Mouse (Mus musculus) lung, postnatal 36 days (tissue): ENCODE measurements at regions not wholly inside any gene's neighbourhood (a gene's known extent, or its start where the extent isn't known, plus 50 kb on each side); places are given as distances from the start of the nearest gene placed in this dataset.
A peak's percentile ranks its signal among the peaks of the same experiment; 100 is the strongest.
"Not testable (repeated sequence)": the region's sequence is repeated elsewhere in the genome, so short reads cannot be mapped to it uniquely, and the experiment has no call there.

ENCODE experiments used
- DNase-seq: peaks from one replicate; pipeline ENCODE4 v3.0.0; 2022; ENCODE audit warnings: mixed read lengths

DNA sequence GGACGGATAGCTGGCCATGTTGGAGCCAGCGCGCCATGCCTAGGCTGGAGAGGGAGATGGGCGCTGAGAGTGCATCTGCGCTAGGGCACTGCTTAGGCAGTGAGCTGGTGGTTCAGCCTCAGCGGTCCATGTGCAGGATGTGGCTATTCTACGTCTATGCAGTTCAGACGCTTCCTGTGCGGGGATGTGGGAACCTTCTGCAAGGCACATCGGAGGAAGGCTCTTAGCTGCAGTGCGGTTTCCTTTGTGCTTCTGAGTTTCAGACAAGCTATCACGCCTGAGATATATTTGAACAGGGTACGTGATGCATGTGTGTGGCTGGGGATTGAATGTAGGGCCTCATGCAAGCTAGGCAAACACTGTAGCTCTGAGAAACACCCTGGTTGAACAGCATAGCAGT, 54.4 kb upstream of the Lrpprc start:
- peak; percentile 9 for DNase-seq

DNA sequence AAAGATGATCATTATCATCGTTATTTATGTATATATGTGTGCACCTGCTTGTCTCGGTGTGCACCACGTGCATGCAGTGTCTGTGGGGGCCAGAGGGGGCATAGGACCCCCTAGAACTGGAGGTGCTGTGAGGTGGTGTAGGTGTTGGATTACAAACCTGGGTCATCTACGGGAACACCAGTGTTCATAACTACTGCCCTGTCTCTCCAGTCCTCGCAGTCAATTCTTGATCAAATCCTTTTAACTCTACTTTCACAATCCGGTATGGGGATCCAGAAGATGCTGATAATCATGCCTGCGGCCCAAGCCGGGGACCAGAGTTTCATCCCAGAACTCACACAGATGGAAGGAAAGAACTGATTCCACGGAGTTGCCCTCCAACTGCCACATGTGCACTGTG, 55.6 kb upstream of the Lrpprc start:
- DNase-seq = no peak

DNA sequence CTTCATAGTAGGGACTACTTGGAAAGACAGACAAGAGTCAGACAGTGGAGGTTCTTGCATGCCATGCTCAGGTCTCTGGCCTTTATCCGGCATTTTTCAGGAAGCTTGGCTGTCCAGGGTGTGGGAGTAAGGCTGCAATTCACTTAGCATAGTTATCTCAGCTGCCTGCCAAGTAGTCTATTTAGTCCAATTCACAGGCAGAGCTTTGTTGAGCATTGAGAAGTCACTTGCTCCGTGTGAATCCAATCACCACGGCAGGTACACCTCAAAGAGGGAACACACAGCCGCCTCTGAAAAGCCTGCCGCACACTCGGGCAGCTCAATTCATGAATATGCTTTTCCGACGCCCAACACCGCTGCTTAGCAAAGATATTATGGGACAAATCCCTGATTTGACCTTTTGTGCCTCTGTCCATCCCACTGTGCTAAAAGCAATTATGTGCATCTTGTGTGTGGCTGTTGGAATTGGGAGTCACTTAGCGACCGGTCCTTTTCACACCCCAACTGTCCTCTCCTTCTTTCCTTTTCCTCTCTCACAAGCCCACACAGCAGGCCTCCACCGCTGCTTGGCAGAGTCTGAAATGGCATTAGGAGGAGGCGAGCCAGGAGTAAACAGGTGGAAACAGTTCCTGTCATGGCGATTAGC, 57.9 kb upstream of the Lrpprc start:
- DNase-seq = no peak

DNA sequence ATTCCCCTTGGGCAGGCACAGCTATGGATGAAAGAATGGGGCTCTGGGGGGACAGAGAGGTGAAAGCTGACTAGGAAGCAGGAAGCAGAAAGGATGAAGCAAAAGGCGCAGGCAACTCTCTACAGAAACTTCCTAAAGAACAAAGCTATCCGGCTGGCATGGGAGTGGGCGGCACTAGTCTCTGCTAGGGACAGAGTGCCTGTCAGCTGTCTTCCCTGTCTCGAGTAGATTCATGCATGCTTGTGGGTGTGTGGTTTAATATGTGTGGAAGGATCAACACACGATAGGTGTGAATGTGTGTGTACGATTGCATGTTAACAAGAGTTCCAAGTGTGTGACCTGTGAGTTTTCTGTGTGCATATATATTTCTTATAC, 58.4 kb upstream of the Lrpprc start:
- DNase-seq = no peak

DNA sequence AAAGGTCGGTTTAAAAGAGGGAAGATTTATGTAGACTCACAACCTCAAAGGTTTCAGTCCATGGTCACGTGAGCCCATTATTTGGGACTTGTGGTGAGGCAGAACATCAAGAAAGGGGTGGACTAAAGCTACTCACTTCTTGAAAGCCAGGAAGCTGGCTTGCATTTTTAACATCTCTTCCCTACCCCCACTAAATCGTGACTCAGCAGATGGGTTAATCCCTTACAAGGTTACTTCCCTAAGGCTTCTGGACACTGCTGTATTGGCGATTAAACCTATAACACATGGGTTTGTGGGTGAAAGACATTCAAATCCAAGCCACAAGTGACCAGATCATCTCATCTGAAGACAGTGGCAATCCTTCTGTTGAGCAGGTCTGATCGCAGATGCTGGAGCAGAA, 59.9 kb upstream of the Lrpprc start:
- no peak for DNase-seq

DNA sequence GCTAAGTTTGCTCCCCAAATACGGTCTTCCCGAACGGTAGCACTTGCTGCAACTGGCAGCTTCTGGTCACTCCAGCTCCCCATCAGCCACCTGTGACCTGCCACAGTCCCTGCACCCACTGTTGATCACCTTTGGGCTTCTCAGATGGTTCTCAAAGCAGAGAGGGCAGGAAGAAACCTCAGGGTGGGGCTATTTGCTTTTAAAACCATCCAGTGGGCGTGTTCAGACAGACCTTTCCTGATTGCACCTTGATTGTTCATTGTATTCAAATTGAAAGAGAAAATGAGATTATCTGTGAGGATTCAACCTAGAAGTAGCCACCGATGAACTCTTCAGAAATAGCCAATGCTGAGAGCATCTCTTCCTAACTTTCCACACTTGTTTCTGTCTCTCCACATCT, 60.3 kb upstream of the Lrpprc start:
- no peak for DNase-seq

DNA sequence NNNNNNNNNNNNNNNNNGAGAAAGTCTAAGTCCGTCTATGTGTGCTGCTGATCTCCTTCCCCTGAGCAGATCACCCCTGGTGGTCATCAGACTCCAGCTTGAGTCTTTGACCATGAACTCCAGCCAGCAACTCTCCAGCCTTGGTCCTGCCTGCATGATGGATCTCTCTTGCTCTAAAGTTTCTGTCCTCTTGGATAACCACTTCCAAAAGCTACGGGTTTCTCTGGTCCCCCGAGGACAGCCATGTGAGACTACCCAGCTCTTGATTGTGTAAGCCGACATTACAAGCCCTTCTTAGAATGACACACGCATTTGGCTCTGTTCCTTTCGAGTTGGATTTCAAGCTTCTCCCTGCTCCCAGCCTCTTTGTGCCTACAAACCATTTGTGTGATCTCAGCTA, 66.4 kb upstream of the Lrpprc start:
- no peak for DNase-seq

DNA sequence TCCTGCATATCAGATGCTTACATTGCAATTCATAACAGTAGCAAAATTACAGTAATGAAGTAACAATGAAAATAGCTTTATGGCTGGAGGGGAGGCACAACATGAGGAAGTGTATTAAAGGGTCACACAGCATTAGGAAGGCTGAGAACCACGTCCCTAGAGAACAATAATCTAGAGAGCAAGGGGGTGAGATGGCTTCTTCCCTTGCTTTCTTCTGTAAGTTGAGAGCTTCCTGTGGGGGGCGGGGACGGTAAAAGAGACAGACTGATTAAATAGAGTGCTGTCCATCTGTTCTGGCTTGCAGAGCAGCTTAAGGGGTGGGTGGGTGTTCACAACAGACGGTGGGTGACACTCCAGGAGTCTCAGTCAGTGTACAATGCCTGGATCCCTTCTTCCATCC, 68.2 kb upstream of the Lrpprc start:
- DNase-seq = no peak

DNA sequence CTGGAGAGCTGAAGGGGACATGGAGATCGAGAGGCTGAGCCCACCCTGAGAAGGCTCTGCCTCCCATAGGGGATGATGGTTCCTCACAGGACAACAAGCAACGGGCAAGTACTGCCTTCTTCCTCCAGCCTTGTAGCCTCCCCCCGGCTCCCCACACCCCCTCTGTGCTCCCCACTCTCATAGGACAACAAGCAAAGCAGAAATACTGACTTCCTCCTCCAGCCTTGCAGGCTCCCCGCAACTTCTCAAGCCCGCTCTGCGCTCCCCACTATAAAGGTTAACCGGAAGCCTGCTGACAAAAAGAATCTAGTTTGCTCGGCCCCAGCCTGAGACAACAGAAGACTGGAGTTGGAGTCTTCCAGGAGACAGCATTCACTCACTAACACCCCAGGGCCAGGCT, 69.3 kb upstream of the Lrpprc start:
- DNase-seq = peak; percentile 23

DNA sequence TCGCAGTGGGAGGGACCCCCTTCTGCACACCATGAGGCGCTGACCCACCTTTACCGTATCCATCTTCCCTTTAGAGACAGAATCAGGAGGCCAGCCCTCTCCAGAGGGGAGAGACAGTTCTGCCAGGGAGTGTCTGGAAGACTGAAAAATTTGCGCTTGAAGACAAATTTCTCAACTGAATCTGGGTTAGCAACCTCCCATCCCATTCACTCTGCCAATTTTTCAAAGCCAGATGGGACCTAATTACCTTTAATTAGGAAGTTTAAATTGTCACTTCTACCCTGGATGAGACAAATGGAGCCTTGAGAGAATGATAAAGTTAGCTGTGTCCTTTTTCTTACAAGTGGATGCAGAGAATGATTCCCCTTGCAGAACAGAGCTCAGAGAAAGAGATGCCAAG, 70.2 kb upstream of the Lrpprc start:
- no peak for DNase-seq

DNA sequence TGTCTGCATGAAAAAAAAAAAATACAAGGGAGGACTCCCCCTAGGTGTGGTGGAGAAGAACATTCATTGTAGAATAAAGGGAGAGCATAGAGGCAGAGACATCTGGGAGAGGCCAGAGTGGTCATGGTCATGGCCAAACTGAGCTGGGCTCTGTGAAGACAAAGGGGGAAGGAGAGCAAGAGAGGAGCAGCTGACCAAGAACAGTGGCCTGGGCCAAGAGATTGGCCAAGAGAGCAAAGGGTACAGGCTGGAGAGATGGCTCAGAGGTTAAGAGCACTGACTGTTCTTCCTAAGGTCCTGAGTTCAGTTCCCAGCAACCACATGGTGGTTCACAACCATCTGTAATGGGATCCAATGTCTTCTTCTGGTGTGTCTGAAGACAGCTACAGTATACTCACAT, 73.6 kb upstream of the Lrpprc start:
- not testable (repeated sequence) for DNase-seq

DNA sequence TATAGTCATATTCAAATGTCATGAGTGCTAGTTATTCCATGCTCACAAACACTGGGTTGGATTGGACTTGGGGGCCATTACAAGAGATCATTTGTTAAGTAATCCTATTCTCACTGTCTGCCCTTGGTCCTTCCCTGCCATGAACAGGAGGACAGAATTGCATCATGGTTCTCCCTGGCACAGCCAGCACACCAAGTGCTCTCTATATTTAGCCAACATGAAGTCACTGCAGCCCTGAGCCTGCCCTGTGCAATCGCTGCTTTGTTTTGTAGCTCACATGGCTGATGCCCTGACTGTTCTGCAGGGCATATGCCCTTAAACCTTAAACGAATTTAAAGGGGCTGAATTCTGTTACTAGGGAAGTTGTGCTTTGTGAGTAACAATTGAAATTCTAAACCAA, 74.6 kb upstream of the Lrpprc start:
- no peak for DNase-seq

DNA sequence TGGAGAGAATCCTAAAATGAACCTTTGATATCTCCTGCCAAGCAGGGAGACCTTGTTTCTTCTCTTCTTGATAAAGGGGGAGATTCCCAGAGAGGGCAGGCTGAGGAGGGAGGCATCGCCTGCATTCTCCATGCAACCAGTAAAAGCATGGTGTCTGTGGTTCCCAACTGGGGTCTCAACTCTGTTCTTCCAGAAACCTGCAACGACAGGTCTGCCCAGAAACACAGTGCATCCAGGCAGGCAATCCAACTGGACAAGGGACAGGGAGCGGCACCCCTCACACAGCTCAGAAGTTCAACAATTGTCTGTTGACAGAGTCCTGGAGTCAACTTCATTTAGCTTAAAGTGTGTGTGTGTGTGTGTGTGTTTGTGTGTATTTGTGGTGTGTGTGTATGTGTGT, 75.0 kb upstream of the Lrpprc start:
- no peak for DNase-seq

DNA sequence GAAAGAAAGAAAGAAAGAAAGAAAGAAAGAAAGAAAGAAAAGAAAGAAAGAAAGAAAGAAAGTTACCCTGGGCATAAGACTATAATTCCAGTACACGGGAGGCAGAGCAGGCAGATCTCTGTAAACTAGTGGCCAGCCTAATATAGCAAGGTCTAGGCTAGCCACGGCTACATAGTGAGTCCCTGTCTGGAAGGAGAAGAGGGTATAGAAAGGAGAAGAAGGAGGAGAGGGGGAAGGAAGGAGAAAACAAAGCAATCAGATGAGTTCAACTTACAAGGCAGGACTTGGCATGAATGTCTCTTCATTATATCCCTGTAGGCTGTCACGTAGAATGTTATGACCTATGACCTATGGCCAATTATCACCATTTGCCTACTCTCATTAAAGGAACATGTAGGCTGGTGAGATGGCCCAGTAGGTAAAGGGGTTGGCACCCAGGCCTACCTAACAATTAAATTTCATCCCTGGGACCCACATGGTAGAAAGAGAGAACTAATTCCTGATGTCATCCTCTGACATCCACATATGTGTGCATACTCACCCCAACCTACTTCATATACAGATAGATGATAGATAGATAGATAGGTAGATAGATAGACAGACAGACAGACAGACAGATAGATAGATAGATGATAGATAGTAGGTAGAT, 78.6 kb upstream of the Lrpprc start:
- no peak for DNase-seq

DNA sequence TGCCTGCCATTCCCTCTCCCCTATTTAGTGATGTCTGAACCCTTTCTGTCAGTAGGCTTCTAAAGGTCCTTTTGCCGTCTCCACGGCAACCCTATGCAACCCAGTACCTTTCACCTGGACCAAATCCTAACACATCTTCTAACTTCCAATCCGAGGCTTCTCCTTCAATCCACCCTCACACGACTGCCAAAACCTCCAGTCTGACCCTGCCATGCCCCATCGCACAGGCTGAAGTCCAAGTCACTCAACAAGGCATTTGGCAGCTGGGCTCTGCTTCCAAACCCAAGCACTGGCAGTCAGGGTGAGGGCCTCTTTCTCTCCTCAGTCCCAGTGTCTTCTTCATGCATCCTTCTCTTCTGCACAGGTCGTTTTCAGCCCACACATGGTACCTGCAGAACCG, 83.0 kb upstream of the Lrpprc start:
- no peak for DNase-seq

DNA sequence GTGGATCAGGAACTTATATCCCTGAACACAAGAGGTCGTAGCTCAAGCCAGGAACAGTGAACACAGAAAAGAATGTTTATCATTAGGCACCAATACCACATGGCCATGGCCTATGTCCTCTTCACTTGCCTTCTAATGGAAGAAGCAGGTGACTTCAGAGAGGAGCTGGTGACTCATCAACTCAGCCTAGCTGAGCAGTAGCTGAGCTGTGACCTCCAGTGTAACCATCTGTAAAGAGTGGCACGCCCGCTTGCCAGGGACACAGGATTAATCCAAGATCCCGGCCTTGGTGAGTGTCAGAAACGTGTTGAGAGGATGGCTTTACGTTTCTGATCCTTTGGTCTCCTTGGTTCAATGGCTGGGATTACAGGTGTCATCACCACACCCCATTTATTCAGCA, 82.0 kb upstream of the Ppm1b start:
- no peak for DNase-seq

DNA sequence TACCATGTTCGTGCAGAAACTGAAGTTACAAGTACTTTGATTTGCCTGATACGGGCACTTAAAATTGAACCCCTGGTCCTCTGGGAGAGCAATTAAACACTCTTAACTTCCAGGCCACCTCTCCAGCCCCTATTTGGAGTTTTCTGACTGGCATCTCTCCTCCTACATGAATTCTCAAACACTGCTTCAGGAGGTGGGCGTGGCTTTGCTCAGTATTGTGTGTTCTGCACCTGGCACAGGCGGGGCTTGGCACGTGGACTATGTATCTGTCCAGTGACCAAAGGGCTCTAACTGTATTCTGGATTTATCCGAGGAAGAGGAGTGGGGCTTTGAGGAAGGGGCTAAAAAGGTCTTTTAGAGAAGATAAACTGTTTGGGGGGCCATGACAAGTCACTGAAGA, 81.5 kb upstream of the Ppm1b start:
- peak; percentile 80 for DNase-seq

DNA sequence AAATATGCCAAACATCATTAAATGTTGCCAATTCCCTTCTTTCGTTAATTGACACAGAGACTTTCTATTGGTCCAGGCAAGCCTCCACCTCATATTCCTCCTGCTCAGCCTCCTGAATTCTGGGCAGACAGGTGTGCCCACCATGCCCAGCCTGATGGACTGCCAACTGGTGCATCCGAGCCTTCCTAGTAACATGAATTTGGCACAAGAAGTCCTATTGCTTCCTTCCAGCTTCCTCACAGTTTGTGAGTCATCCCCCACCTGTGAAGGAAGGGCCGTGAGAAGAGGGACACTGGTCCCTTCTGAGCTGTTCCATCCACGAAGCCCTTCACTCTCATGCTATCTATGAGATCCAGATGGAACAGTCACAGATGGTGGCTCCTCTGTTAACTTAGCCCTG, 80.5 kb upstream of the Ppm1b start:
- no peak for DNase-seq

DNA sequence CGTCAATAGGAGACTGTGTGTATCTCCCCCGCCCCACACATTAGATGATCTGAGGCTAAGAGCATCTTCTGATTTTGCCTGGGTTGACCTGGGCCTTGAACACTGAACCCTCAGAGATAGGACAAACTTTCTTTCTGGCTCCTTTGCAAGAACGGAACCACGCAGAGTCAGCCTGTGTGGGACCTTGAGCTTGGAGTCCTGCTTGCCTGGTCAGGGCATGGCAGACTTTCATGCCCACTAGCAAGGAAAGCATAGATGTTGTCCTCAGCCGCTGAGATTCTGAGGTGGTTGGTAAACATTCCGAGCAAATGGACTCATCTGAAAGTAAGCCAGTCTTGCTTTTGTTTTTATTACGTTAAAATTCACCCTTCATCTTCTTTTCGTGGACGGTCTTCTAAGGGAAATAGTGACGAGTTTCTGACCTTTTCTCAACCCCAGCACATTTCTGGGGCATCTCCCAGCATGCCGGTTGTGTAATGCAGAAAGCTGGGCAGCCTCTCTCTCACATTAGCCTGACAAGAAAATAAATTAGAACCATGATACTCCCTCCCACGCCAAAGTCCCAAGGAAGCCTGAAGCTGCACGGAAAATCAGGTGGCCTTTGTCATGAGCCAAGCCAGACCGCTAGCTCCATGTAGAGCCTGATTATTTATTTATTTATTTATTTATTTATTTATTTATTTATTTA, 79.2 kb upstream of the Ppm1b start:
- peak; percentile 53 for DNase-seq

DNA sequence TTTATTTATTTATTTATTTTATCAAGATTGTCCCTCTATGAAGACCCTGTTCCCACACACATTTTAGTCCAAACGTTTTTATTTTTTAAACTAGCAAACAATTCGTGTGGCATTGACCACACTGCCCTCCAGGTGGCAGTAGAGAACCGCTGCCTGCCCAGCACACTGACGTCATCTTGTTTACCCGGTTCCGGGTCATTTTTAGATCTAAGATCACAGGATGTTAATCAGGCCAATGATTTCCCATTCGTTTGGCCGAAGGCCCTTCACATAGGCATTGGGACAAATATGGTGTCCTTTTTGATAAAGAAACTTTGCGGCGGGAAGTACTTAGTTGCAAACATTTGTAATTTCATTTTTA, 78.7 kb upstream of the Ppm1b start:
- peak; percentile 82 for DNase-seq

DNA sequence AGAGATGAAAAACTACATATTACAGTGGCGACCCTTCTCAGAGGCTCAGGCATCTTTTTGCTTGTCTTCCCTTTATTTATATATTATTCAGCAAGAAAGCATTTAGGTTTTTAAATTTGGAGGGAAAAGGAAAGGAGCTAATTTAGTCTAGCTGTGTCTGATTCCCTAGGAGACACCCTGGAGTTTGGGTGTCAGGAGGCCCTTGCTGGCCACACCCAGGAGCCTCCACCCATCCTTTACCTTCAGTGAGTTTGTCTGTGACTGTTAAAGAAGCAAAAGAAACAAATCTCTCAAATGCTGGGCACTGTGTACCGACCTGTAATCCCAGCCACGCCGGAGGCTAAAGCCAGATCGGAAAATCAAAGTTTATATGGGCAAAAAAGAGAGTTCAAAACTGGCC, 78.2 kb upstream of the Ppm1b start:
- no peak for DNase-seq

DNA sequence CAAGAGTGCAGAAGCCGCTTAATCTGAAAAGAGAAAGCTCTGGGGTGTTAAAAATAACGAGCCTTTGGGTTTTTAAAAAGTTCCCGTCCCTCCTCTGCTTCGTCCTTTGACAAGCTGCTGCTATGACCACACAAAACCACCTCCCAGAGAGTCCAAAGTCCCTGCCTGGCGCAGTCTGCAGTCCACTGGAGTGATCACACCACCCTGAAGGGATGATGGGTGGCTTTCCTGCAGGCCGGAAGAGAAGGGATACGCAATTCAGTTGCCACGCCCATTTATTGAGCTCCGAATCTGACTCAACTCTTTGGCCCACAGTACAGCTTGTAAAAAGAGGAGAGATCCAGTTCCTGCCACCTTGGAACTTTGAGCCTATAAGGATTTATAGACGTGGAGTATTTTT, 77.4 kb upstream of the Ppm1b start:
- DNase-seq = no peak

DNA sequence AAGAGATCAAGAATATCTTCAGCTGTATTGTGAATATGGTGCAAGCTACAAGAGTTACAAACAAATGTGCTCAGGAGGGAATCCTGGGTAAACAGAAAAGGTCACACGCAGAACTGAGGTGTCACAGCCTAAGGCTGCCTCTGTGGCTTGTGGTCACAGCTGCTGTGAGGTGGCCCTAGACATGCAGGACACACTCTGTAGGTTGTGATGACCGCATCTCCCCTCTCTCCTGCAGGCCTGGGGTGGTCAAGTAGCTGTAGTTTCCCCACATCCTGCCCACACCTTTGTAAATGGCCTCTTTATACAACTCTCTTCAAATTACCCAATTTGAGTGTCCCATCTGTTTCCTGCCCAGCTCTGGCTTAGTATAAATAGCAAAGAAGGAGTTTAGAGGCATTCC, 75.6 kb upstream of the Ppm1b start:
- no peak for DNase-seq

DNA sequence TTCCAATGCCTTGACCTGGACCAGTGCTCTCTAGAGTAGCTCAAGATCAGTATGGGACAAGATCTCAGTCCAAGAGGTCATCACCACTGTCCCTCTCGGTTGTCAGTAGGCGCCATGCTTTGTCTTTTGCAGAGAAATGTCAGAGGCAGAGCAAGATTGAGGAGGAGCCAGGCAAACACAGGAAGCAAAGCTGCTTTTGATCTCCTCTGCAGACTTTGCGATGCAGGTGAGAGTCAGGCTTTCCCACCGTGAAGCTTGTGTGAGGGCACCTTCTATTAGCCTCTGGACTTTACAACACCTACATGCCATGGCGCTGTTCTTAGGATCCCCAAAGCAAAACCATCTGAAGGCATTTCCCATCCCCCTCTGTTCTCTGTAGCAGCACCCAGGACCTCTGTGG, 68.0 kb upstream of the Ppm1b start:
- DNase-seq = no peak
